Comparison of ENCODE assay signal across 10 mouse cellular contexts in the genomic region with DNA sequence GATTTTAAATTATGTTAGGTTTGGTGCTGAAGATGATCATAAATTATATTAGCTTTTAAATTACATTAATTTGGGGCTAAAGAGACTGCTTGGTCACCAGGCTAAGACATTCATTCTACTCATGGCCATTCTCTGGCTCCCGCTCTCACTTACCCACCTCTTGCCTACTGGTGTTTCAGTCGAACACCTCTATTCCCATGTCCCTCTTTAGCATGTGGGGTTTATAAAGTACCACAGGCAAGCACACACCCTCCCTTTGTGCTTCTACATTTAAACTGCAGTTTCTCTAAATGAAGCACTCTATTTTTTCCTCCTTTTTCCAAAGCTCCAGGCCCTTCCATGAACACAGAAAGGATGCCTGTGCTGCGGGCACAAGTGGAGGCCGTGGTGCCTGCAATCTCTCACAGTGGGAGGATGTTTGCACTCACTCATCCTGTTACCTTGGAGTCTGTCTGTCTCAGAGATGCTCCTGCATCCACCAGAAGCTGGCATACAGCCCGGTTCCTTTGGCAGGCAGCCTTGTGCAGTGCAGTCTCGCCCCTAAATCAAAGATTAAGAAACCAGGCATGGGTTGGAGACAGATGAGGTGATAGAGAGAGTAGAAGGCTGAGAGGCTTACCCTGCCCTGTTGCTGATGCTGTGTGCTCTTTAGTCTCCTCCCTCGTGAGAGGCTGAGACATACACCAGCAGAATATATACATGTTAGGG. TPM values are rescaled to one million over a fixed set of nuclear protein-coding genes. Genes with fewer than 3 reads are reported as not detected.
DNase-seq lines count a peak whose midpoint lies in the region; ATAC-seq lines count a peak whose summit lies in the region.
"Had no signal": no experiment of that assay in that cellular context is flagged by ENCODE, and none has a peak within 500 bp of the region (broad histone marks: within the 10 kb centered on the region; RNA-seq: fewer than 3 reads in every experiment).

No protein-coding gene starts in this region.

- 67% methylated on average over 7 of the region's 7 CpGs for WGBS in kidney, embryonic 16.5 days
- 53% methylated on average over 7 of the region's 7 CpGs for WGBS in hindbrain, embryonic 14.5 days

- no peaks in the 10 kb centered on the region for H3K36me3 ChIP-seq in kidney, embryonic 16.5 days (ENCODE audit: insufficient read depth, low read length)
- peaks cover 10% of the 10 kb centered on the region; the same call in 1 of the 2 replicates for H3K36me3 ChIP-seq in hindbrain, embryonic 14.5 days (replicated peaks; ENCODE audit: control insufficient read depth, insufficient read depth)

- no peaks in the 10 kb centered on the region for H3K4me1 ChIP-seq in kidney, embryonic 16.5 days (ENCODE audit: insufficient read depth, low read length)
- no peaks in the 10 kb centered on the region for H3K4me1 ChIP-seq in hindbrain, embryonic 14.5 days (replicated peaks; ENCODE audit: control insufficient read depth, insufficient read depth, low read length)

- intact Hi-C loops in left cerebral cortex, postnatal 25 days (cut with DNase I), result no loop called here

- H3K4me3 ChIP-seq in kidney, embryonic 16.5 days (ENCODE audit: low read length), result no peak overlapping the region
- H3K4me3 ChIP-seq in hindbrain, embryonic 14.5 days (replicated peaks; ENCODE audit: low read length), result no peak overlapping the region

- peak; percentile 53 to 54 for DNase-seq in kidney, postnatal 25 days
- peak; percentile 70 for DNase-seq in cerebellum, adult 9-11 months
- DNase-seq in hindbrain, embryonic 14.5 days (ENCODE audit: low spot score), result peak; percentile 76
- DNase-seq in left cerebral cortex, postnatal 25 days (ENCODE audit: low spot score in 2 of 2), result peak; percentile 77 to 95
- DNase-seq in ovary, adult 18-20 months (ENCODE audit: low spot score), result peak; percentile 17
- DNase-seq in thymus, postnatal 0 days (ENCODE audit: low spot score), result no peak

- no peak overlapping the region for H3K4me2 ChIP-seq in kidney, embryonic 16.5 days (replicated peaks; ENCODE audit: low read depth, low read length)
- H3K4me2 ChIP-seq in hindbrain, embryonic 14.5 days (replicated peaks), result no peak overlapping the region

- H3K27me3 ChIP-seq in kidney, embryonic 16.5 days (ENCODE audit: insufficient read depth, low read length), result no peaks in the 10 kb centered on the region
- H3K27me3 ChIP-seq in hindbrain, embryonic 14.5 days (ENCODE audit: control insufficient read depth, insufficient read depth, low read length), result no peaks in the 10 kb centered on the region
- H3K27me3 ChIP-seq: Patski had no signal

- no peaks in the 10 kb centered on the region for H3K9me3 ChIP-seq in kidney, embryonic 16.5 days (ENCODE audit: low read length)
- H3K9me3 ChIP-seq in hindbrain, embryonic 14.5 days (ENCODE audit: control insufficient read depth, low read length), result no peaks in the 10 kb centered on the region

- H3K9ac ChIP-seq in kidney, embryonic 16.5 days (replicated peaks; ENCODE audit: low read length), result no peak overlapping the region
- H3K9ac ChIP-seq in hindbrain, embryonic 14.5 days, result no peak overlapping the region

- ATAC-seq in kidney, embryonic 16.5 days (ENCODE audit: low FRiP score, low TSS enrichment), result no peak
- peak; percentile 93 for ATAC-seq in hindbrain, embryonic 14.5 days (ENCODE audit: low FRiP score)
- no peak for ATAC-seq in megakaryocyte-erythroid progenitor cell, adult 5-6 weeks (replicated peaks; ENCODE audit: low FRiP score, low TSS enrichment, poor library complexity, severe bottlenecking)
- ATAC-seq: Patski had no signal

- H3K27ac ChIP-seq in kidney, embryonic 16.5 days (ENCODE audit: low read length), result no peak overlapping the region
- H3K27ac ChIP-seq in hindbrain, embryonic 14.5 days, result peak overlapping the region; percentile 44

RNA-seq across cellular contexts. Expression of gene Ptn, which starts 40.6 kb away (rescaled TPM):
- 338 and 342 TPM in 2 replicates for polyA plus RNA-seq in kidney, embryonic 16.5 days (2015; fragmentation: Nextera tagmentation; extraction: Ambion mirVana)
- 732 and 771 TPM in 2 replicates for polyA plus RNA-seq in hindbrain, embryonic 14.5 days (2014; fragmentation: Nextera tagmentation; extraction: Ambion mirVana)
- total RNA-seq in left cerebral cortex, postnatal 25 days (2021), result 100 to 1,000 TPM; 440 to 472 TPM
- not detected in 2 replicates for total RNA-seq in megakaryocyte-erythroid progenitor cell, adult 5-6 weeks (2014; fragmentation: Nextera tagmentation)
- 1.8 TPM in 1 of 2 replicates, not detected in the other for total RNA-seq in megakaryocyte-erythroid progenitor cell, adult 5-6 weeks (2017)
- polyA plus RNA-seq in thymus, postnatal 0 days (2015; fragmentation: Nextera tagmentation; extraction: Ambion mirVana), result 69.8 and 79.9 TPM in 2 replicates
- total RNA-seq: neutrophil, adult 5-6 weeks had no signal
- polyA plus RNA-seq: Patski had no signal
